Mouse (Mus musculus) fat pad, adult 2 months (tissue): ENCODE results near the gene Eef2k.

Experiments used
- DNase-seq: peaks from one replicate; pipeline ENCODE4 v3.0.0-alpha.2; 2011; ENCODE audit warnings: low read depth, low spot score; ENCODE audit errors: extremely low read depth

Eef2k gene

GRCm38 (mm10) chr7:120843852-120844435, 1.3 kb downstream of the Eef2k start:
- no peak for DNase-seq

- DNase-seq: no peak
These were observed 2.1 kb downstream of the Eef2k start for GRCm38 (mm10) chr7:120844689-120845088.

- no peak for DNase-seq
These were observed 6.3 kb downstream of the Eef2k start for GRCm38 (mm10) chr7:120848831-120849512.

GRCm38 (mm10) chr7:120850165-120850564, 7.5 kb downstream of the Eef2k start:
- DNase-seq: no peak

GRCm38 (mm10) chr7:120859854-120860253, 17.2 kb downstream of the Eef2k start:
- DNase-seq: no peak

GRCm38 (mm10) chr7:120860799-120861487, 18.3 kb downstream of the Eef2k start:
- no peak for DNase-seq

GRCm38 (mm10) chr7:120861488-120862047, 18.9 kb downstream of the Eef2k start:
- DNase-seq: no peak

GRCm38 (mm10) chr7:120862196-120862595, 19.6 kb downstream of the Eef2k start:
- DNase-seq: no peak

GRCm38 (mm10) chr7:120862626-120863025, 20.0 kb downstream of the Eef2k start:
- DNase-seq: no peak

GRCm38 (mm10) chr7:120863476-120863875, 20.8 kb downstream of the Eef2k start:
- peak; percentile 86 for DNase-seq

GRCm38 (mm10) chr7:120865100-120865499, 22.5 kb downstream of the Eef2k start:
- DNase-seq: peak; percentile 40

GRCm38 (mm10) chr7:120865832-120866231, 23.2 kb downstream of the Eef2k start:
- no peak for DNase-seq

GRCm38 (mm10) chr7:120866684-120867083, 24.1 kb downstream of the Eef2k start:
- no peak for DNase-seq

GRCm38 (mm10) chr7:120867720-120868119, 25.1 kb downstream of the Eef2k start:
- DNase-seq: no peak

GRCm38 (mm10) chr7:120869883-120870282, 27.3 kb downstream of the Eef2k start:
- DNase-seq: peak; percentile 36

GRCm38 (mm10) chr7:120870431-120871008, 27.9 kb downstream of the Eef2k start:
- DNase-seq: no peak

- no peak for DNase-seq
These were observed 30.5 kb downstream of the Eef2k start for GRCm38 (mm10) chr7:120873083-120873482.

- DNase-seq: no peak
These were observed 31.4 kb downstream of the Eef2k start for GRCm38 (mm10) chr7:120874021-120874420.

- no peak for DNase-seq
These were observed 32.3 kb downstream of the Eef2k start for GRCm38 (mm10) chr7:120874764-120875539.

GRCm38 (mm10) chr7:120875540-120876388, 33.1 kb downstream of the Eef2k start:
- no peak for DNase-seq
